Mouse (Mus musculus): ENCODE measurements around the gene Fbxo28.

Fbxo28 gene

GRCm38 (mm10) chr1:182340821-182341781 lies at the start of gene Fbxo28:
Gene Fbxo28, minus strand, starts transcription at chr1:182341629.
- peak; percentile 96 for DNase-seq (ENCODE audit: extremely low spot score, low spot score)

DNA sequence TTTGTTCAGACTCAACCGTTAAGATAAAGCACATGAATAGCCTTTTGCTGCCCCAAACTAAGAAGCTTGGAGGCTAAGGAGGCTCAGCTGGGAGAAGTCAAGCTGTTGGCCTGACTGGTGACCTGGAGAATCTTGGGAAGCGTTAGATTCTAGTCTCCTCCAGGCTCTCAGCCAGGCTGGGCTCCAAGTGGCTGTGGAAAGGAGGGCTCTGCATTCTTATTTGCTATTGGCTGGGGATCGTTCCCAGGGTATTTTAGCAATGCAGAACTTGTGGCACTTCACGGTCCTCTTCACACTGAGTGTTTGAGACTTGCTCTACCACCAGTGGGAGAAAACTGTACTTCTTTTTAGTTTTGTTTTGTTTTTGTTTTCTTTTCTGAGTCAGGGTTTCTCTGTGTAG lies 47.3 kb upstream of the Fbxo28 start:
- no peak for DNase-seq (ENCODE audit: extremely low spot score, low spot score)

- DNase-seq (ENCODE audit: extremely low spot score, low spot score), result no peak
Measured at GRCm38 (mm10) chr1:182386449-182386848, 45.0 kb upstream of the Fbxo28 start.

DNA sequence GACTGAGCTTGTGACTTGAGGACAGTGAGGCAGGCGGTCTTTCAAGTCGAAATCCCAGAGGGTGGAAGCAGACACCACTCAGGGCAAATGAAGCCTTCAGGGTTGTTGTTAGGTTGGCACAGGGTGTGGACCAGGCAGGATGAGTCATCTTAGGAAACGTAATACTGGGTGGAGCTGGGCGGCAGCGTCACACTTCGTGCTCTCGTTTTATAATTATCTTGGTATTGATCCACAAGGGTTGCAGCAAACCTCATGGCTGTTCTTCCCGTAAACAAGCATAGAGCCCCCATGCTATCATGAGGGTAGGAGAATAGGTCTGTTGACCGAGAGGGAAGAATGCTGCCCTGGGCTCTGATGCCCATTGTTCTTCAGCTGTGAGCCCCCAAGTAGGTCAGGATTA lies 41.7 kb upstream of the Fbxo28 start:
- DNase-seq (ENCODE audit: extremely low spot score, low spot score), result no peak

DNA sequence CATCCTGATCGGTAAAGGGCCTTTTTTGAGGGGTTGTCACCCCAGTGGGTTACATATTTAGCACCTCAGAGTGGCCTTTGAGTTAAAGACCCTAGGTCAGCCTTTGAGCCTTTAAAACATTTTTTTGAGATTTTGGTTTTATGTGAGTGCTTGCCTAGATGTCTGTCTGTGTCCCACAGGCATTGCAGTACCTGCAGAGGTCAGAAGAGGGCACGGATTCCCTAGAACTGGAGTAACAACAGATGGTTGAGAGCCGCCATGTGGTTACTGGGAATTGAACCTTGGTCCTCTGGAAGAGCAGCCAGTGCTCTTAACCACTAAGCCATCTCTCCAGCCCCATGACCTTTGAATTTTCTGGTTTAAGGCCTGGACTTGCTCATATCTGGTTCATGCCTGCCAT lies 39.9 kb upstream of the Fbxo28 start:
- DNase-seq (ENCODE audit: extremely low spot score, low spot score), result no peak

GRCm38 (mm10) chr1:182380683-182381082 lies 39.3 kb upstream of the Fbxo28 start:
- DNase-seq (ENCODE audit: extremely low spot score, low spot score), result no peak

- DNase-seq (ENCODE audit: extremely low spot score, low spot score), result no peak
Measured at GRCm38 (mm10) chr1:182378876-182379275, 37.4 kb upstream of the Fbxo28 start.

- no peak for DNase-seq (ENCODE audit: extremely low spot score, low spot score)
Measured at GRCm38 (mm10) chr1:182378205-182378835, 36.9 kb upstream of the Fbxo28 start.

GRCm38 (mm10) chr1:182377519-182377918 lies 36.1 kb upstream of the Fbxo28 start:
- no peak for DNase-seq (ENCODE audit: extremely low spot score, low spot score)

- no peak for DNase-seq (ENCODE audit: extremely low spot score, low spot score)
Measured at GRCm38 (mm10) chr1:182376826-182377225, 35.4 kb upstream of the Fbxo28 start.

GRCm38 (mm10) chr1:182376221-182376620 lies 34.8 kb upstream of the Fbxo28 start:
- DNase-seq (ENCODE audit: extremely low spot score, low spot score), result peak; percentile 32

DNA sequence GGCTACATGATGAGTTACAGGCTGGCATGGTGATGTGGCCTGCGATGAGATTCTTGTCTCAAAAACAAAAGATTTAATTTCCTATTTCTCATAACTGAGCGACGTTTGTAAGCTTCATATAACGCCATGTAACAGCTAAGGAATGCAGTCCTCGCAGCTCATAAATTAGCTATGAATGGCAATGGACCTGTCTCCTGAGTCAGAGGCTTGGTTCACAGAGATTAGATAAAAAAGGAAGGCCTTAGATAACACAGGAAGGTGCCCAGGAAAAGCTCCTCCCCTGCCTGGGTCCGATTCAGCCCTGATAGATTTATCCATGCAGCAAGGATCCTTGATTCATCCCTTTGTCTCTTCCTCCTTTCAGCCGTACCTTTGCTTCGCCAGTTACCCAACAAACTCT lies 30.5 kb upstream of the Fbxo28 start:
- no peak for DNase-seq (ENCODE audit: extremely low spot score, low spot score)

GRCm38 (mm10) chr1:182369435-182369834 lies 28.0 kb upstream of the Fbxo28 start:
- no peak for DNase-seq (ENCODE audit: extremely low spot score, low spot score)

DNA sequence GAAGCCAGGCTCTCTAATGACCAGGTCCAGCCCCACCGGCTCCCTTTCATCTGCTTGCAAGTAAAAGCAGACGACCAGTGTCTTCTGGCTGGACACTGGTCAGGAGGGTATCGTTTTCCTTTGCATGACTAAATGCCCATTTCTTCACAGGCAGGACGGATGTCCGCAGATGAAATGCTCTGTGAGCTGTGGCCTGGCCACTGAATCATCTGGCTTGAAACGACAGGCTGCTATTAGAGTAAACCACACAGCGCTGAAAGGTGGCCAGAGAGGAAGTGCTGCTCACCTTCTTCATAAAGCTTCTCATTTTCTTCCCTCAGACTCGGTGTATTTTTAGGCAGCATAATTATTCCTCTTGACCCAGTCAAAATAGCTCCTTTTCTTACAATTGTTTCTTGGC lies 27.4 kb upstream of the Fbxo28 start:
- no peak for DNase-seq (ENCODE audit: extremely low spot score, low spot score)

DNA sequence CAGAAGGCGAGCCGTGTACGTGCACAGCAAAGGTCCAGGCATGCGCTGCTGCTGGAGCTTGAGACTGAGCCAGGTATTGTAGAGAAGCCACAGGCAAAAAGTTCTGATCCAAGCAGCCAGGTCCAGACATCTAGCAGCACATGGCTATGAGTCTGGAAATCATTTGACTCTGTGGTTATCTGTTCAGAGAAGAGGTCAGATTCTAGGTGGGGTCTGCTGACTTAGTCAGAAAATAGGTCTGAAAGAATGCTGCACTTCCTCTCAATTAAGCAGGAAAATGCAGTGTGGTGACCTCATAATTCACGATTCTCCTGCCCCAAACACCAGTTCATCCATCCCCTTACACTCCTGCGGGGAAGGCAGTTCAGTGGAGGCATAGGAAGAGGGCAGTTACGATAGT lies 26.9 kb upstream of the Fbxo28 start:
- no peak for DNase-seq (ENCODE audit: extremely low spot score, low spot score)

GRCm38 (mm10) chr1:182363683-182364404 lies 22.4 kb upstream of the Fbxo28 start:
- no peak for DNase-seq (ENCODE audit: extremely low spot score, low spot score)

DNA sequence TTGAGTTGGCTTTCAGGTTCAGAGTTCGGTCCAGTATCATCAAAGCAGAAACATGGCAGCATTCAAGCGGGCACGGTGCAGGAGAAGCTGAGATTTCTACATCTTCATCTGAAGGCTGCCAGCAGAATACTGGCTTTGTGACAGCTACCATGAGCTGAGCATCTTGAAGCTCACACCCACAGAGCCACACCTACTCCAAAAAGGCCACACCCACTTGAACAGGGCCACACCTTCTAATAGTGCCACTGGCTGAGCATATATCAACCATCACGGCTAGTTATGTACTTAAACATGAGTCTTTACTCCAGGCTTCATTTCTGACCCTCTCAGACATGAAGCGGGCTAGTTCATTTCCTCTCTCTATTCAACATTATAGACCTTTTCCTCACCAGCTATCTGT lies 21.3 kb upstream of the Fbxo28 start:
- no peak for DNase-seq (ENCODE audit: extremely low spot score, low spot score)

- no peak for DNase-seq (ENCODE audit: extremely low spot score, low spot score)
Measured at GRCm38 (mm10) chr1:182358133-182358532, 16.7 kb upstream of the Fbxo28 start.

GRCm38 (mm10) chr1:182354504-182355147 lies 13.2 kb upstream of the Fbxo28 start:
- DNase-seq (ENCODE audit: extremely low spot score, low spot score), result no peak

DNA sequence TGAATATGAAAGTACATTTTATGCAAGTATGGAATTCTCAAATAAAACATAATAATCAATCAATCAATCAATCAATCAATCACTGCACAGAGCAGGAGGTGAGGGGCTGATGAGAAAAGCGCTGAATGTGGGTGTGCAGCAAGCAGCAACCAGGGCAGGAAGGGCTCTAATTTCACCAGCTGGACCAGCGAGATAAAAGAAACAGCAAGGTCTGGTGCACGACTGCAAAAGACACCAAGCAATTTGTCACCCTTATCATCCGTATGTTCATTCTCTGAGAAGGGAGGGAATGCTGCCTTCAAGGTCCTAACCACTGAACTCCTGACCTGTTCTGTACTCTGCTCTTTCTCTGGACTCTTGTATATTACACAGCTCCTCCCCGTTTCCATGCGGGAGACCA lies 8.1 kb upstream of the Fbxo28 start:
- no peak for DNase-seq (ENCODE audit: extremely low spot score, low spot score)

DNA sequence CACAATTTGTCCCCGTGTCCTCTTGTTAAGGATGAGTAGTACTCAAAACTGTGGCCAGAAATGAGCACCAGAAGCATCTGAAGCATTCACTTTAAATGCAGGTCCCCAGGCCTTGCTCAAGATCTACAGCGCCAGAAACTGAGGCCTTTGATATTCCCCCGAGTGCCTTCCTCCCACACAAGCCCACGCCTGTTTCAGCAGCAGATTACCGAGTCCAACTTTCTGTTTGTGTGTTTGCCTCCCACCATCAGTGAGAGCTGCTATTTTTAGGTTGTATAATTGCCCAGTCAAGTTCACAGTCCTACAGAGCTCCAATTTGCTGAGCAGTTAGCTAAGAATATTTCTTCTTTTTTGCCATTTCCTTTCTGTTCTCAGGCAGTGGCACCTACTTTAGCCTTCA lies 5.1 kb upstream of the Fbxo28 start:
- no peak for DNase-seq (ENCODE audit: extremely low spot score, low spot score)

DNA sequence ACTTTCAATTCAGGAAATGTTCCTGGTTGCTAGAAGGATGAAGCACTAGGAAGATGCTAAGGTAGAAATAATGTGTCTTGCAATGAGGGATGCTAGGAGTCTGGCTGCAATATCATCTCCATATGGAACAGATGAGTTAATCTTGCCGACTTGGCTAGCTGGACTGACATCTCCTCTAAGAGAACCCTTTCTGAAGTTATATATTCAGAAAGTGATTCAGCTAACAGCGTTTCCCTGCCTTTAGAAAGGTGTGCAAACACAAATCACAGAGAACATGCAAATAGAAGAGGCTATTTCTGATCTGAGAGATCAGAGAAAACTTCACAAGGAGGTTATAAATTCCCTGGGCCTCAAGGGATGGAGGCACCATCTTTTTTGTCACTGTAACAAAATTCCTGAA lies 4.4 kb upstream of the Fbxo28 start:
- DNase-seq (ENCODE audit: extremely low spot score, low spot score), result no peak

Data from neural tube, embryonic 10.5 days (tissue).